Mouse (Mus musculus) liver, embryonic 14.5 days (tissue): ENCODE data around the gene Grin2d. TPM values are rescaled to one million over a fixed set of nuclear protein-coding genes. Genes with fewer than 3 reads are reported as not detected.

Source experiments
- ATAC-seq: fragments of 200-750 bp; cut with Nextera tagmentation; 2 replicates; pipeline ENCODE4 v1.8.0; 2017; ENCODE audit warnings: moderate number of reproducible peaks, mild to moderate bottlenecking, moderate library complexity; ENCODE audit not compliant: insufficient read depth
- DNase-seq, 3 experiments: peaks; one replicate each; pipeline ENCODE4 v3.0.0-alpha.2; 2012 to 2013; ENCODE audit warnings: low read depth in 3 of 3, low spot score in 3 of 3
- H3K27ac ChIP-seq: fragments of 300-500 bp; sonication (generic); 2 replicates; pipeline ENCODE4 v1.5.1; 2014; ENCODE audit warnings: moderate library complexity, mild to moderate bottlenecking, control low read depth, inconsistent platforms
- H3K27me3 ChIP-seq: fragments of 300-500 bp; sonication (generic); 2 replicates; pipeline ENCODE4 v1.6.1; 2014; ENCODE audit warnings: mild to moderate bottlenecking, low read length, moderate library complexity; ENCODE audit not compliant: control insufficient read depth, insufficient read depth
- H3K36me3 ChIP-seq: fragments of 300-500 bp; sonication (generic); replicated peaks from 2 replicates; pipeline ENCODE4 v1.6.1; 2014; ENCODE audit warnings: low read depth; ENCODE audit not compliant: control insufficient read depth, insufficient read depth
- H3K4me1 ChIP-seq, 2 experiments: fragments of 200-500 bp in 1 of 2; fragments of 300-500 bp in 1 of 2; sonication (generic) in 1 of 2; replicated peaks; 2 replicates each; pipeline ENCODE4 v1.6.1; 2012 to 2014; ENCODE audit warnings: antibody characterized with exemption in 1 of 2, inconsistent platforms in 1 of 2, low read length in 1 of 2; ENCODE audit not compliant: control insufficient read depth in 2 of 2, insufficient read depth in 2 of 2
- H3K4me2 ChIP-seq: fragments of 300-500 bp; sonication (generic); 2 replicates; pipeline ENCODE4 v1.6.1; 2014; ENCODE audit warnings: low read depth, mild to moderate bottlenecking, control low read depth, moderate library complexity
- H3K4me3 ChIP-seq, 2 experiments: fragments of 200-500 bp in 1 of 2; fragments of 300-500 bp in 1 of 2; sonication (generic) in 1 of 2; 2 replicates each; pipeline ENCODE4 v1.5.1; 2012 to 2014; ENCODE audit warnings: low read depth in 2 of 2, low read length in 2 of 2, mild to moderate bottlenecking in 2 of 2, control low read depth in 1 of 2, inconsistent platforms in 1 of 2, moderate library complexity in 1 of 2; ENCODE audit not compliant: insufficient read depth in 1 of 2
- H3K9ac ChIP-seq: fragments of 300-500 bp; sonication (generic); replicated peaks from 2 replicates; pipeline ENCODE4 v1.6.1; 2014; ENCODE audit warnings: mild to moderate bottlenecking, control low read depth, moderate library complexity
- H3K9me3 ChIP-seq: fragments of 300-500 bp; sonication (generic); 2 replicates; pipeline ENCODE4 v1.6.1; 2016; ENCODE audit warnings: low read length, mixed read lengths; ENCODE audit not compliant: control insufficient read depth
- CTCF ChIP-seq: IDR thresholded peaks from 2 replicates; pipeline ENCODE4 v1.5.1; 2016; ENCODE audit warnings: antibody characterized with exemption, low read depth, control low read depth
- EP300 ChIP-seq: IDR thresholded peaks from 2 replicates; pipeline ENCODE4 v1.6.1; 2016; ENCODE audit warnings: antibody characterized with exemption, low read depth
- WGBS: fragments of 180-500 bp; shearing (Covaris S2); extraction: QIAGEN DNeasy Blood & Tissue Kit; methylation state at CpG from one replicate; pipeline ENCODE4 v1.1.7; 2014; ENCODE audit not compliant: insufficient replicate concordance; 5-methylcytosine and 5-hydroxymethylcytosine counted together
- polyA plus RNA-seq, 2 experiments: library from polyadenylated mRNA; depleted of rRNA in 1 of 2; stranded (reverse) in 1 of 2; unstranded in 1 of 2; fragments of >200 nt; fragmentation: Nextera tagmentation in 1 of 2; extraction: Ambion mirVana in 1 of 2; gene quantifications; 2 replicates each; pipeline versions ENCODE4 v1.2.1 to v1.2.3; 2012 to 2014

The Grin2d gene
- polyA plus RNA-seq, 2 experiments = 0.01 to 0.11 TPM

- H3K4me2 ChIP-seq = peak overlapping the region; percentile 78
- peaks cover 16 to 32% of the 10 kb centered on the region in 2 experiments for H3K4me1 ChIP-seq
- H3K9ac ChIP-seq = peak overlapping the region; percentile 32
- DNase-seq = no peak
- no peak for ATAC-seq
- H3K27me3 ChIP-seq = peaks cover 26% of the 10 kb centered on the region
- peak overlapping the region; percentile 51 to 52 for H3K4me3 ChIP-seq
- TF ChIP-seq CTCF (no peak), EP300 (no peak)
- H3K36me3 ChIP-seq = no peaks in the 10 kb centered on the region
- 3% methylated on average over 60 of the region's 60 CpGs for WGBS
- H3K9me3 ChIP-seq = no peaks in the 10 kb centered on the region
- no peak overlapping the region for H3K27ac ChIP-seq
Observed at GRCm38 (mm10) chr7:45797661-45798510, 80.3 kb downstream of the Grin2d start.

DNA sequence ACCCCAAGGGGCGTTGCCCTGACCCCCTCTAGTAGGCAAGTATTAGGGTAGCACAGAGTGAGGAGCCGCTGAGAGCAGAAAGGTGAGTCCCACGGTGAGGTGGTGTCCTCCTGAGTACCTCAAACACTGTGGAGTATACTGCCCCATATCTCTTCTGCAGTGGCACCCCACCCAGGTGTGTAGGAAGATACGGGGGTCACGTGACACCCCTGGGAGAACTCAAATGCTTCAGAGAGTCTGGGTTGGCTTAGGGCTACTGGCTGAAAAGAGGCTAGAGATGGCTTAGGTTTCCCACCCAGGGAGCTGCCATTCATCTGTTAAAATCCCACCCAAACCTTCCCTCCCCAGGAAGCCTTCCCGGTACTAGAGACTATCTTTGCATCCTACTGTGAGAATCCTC lies 81.2 kb downstream of the Grin2d start:
- no peak overlapping the region; the same call in 1 of the 2 replicates for H3K9ac ChIP-seq

GRCm38 (mm10) chr7:45794971-45795370 lies 83.2 kb downstream of the Grin2d start:
- no peak overlapping the region for H3K9ac ChIP-seq
- no peak overlapping the region for H3K27ac ChIP-seq
- TF ChIP-seq EP300 (no peak), CTCF (no peak)
- no peaks in the 10 kb centered on the region for H3K36me3 ChIP-seq
- 78% methylated on average over 26 of the region's 29 CpGs for WGBS
- DNase-seq = no peak
- no peaks in the 10 kb centered on the region for H3K9me3 ChIP-seq
- no peak overlapping the region for H3K4me3 ChIP-seq
- peaks cover 28% of the 10 kb centered on the region for H3K27me3 ChIP-seq
- H3K4me2 ChIP-seq = no peak overlapping the region
- peaks cover 16 to 22% of the 10 kb centered on the region in 2 experiments for H3K4me1 ChIP-seq
- no peak for ATAC-seq

More for the DNA sequence above, 81.2 kb downstream of the Grin2d start:
- Histone ChIP-seq H3K4me3 (peak overlapping the region; percentile 8 to 17; a peak in 3 of 4 replicates), H3K9me3 (no peaks in the 10 kb centered on the region), H3K27ac (no peak overlapping the region), H3K27me3 (peaks cover 29% of the 10 kb centered on the region), H3K36me3 (no peaks in the 10 kb centered on the region), H3K4me2 (peak overlapping the region; percentile 78), H3K4me1 (peaks cover 16 to 32% of the 10 kb centered on the region in 2 experiments)
- DNase-seq = peak; percentile 75 to 88 (median 84)
- ATAC-seq = peak; percentile 83
- WGBS = 22% methylated on average over 6 of the region's 6 CpGs
- TF ChIP-seq CTCF (no peak), EP300 (peak; percentile 72)

DNA sequence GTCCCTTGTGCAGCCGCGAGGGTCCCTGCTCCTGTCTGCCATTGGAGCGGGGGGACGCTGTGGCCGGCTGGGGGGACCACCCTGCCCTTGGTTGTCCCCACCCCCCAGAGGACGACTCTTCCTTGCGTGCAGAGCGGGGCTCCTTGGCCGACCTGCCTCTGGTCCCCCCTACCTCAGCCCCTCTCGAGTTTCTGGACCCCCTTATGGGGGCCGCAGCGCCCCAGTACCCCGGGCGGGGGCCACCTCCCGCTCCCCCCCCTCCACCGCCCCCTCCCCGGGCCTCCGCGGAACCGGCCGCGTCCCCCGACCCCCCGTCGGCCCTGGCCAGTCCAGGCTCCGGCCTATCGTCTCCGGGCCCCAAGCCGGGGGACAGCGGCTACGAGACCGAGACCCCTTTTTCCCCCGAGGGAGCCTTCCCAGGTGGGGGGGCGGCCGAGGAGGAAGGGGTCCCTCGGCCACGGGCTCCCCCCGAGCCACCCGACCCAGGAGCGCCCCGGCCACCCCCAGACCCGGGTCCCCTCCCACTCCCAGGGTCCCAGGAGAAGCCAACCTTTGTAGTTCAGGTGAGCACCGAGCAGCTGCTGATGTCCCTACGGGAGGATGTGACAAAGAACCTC lies 84.1 kb downstream of the Grin2d start:
- TF ChIP-seq CTCF = no peak
- no peak for TF ChIP-seq EP300
- Histone ChIP-seq H3K27me3 (peaks cover 23% of the 10 kb centered on the region), H3K27ac (no peak overlapping the region), H3K4me1 (peaks cover 16 to 22% of the 10 kb centered on the region in 2 experiments), H3K9me3 (no peaks in the 10 kb centered on the region), H3K4me2 (no peak overlapping the region), H3K36me3 (no peaks in the 10 kb centered on the region), H3K9ac (no peak overlapping the region), H3K4me3 (no peak overlapping the region)
- no peak for ATAC-seq
- no peak for DNase-seq
- WGBS = 70% methylated on average over 44 of the region's 44 CpGs

DNA sequence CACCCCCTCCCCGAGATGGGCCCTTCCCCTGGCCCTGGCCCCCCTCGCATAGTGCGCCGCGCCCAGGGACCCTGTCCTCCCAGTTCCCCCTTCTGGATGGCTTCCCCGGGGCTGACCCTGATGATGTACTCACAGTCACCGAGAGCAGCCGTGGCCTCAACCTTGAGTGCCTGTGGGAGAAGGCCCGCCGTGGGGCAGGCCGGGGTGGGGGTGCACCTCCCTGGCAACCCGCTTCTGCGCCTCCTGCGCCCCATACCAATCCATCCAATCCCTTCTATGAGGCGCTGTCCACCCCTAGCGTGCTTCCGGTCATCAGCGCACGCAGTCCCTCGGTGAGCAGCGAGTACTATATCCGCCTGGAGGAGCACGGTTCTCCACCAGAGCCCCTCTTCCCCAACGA lies 84.9 kb downstream of the Grin2d start:
- 67% methylated on average over 24 of the region's 24 CpGs for WGBS
- ATAC-seq (no peak), DNase-seq (no peak)

More for the DNA sequence above, 84.9 kb downstream of the Grin2d start:
- H3K27me3 ChIP-seq = peaks cover 15% of the 10 kb centered on the region
- H3K4me3 ChIP-seq = no peak overlapping the region
- TF ChIP-seq CTCF = no peak
- TF ChIP-seq EP300 = no peak
- H3K4me2 ChIP-seq = no peak overlapping the region
- no peaks in the 10 kb centered on the region for H3K36me3 ChIP-seq
- no peaks in the 10 kb centered on the region for H3K9me3 ChIP-seq
- peaks cover 13 to 20% of the 10 kb centered on the region in 2 experiments for H3K4me1 ChIP-seq
- no peak overlapping the region for H3K27ac ChIP-seq
- no peak overlapping the region for H3K9ac ChIP-seq
